Mouse (Mus musculus) left cerebral cortex, adult 8-10 months (tissue): ENCODE measurements at regions not wholly inside any gene's neighbourhood (a gene's known extent, or its start where the extent isn't known, plus 50 kb on each side); places are given as distances from the start of the nearest gene placed in this dataset.
"Not testable (repeated sequence)": the region's sequence is repeated elsewhere in the genome, so short reads cannot be mapped to it uniquely, and the experiment has no call there.

Source experiments
- DNase-seq, 2 experiments: peaks; one replicate each; pipeline ENCODE4 v3.0.0; 2022; ENCODE audit warnings: low spot score in 2 of 2

GRCm38 (mm10) chr3:34709553-34709952 is 59.3 kb downstream of the Sox2 start:
- no peak for DNase-seq

GRCm38 (mm10) chr3:34712137-34712536 is 61.9 kb downstream of the Sox2 start:
- not testable (repeated sequence) for DNase-seq

- DNase-seq, result no peak
Observed at GRCm38 (mm10) chr3:34722506-34722905, 72.3 kb downstream of the Sox2 start.

GRCm38 (mm10) chr3:34726955-34727354 is 76.8 kb downstream of the Sox2 start:
- DNase-seq, result no peak

- no peak for DNase-seq
Observed at GRCm38 (mm10) chr3:34728282-34728681, 78.1 kb downstream of the Sox2 start.

GRCm38 (mm10) chr3:34734966-34735365 is 84.8 kb downstream of the Sox2 start:
- no peak for DNase-seq

GRCm38 (mm10) chr3:34738001-34738400 is 87.8 kb downstream of the Sox2 start:
- no peak for DNase-seq

GRCm38 (mm10) chr3:34738938-34739337 is 88.7 kb downstream of the Sox2 start:
- no peak for DNase-seq

GRCm38 (mm10) chr3:34739693-34740092 is 89.5 kb downstream of the Sox2 start:
- DNase-seq, result no peak

- DNase-seq, result no peak
Observed at GRCm38 (mm10) chr3:34740110-34740509, 89.9 kb downstream of the Sox2 start.

- no peak for DNase-seq
Observed at GRCm38 (mm10) chr3:34745181-34745736, 95.1 kb downstream of the Sox2 start.

- no peak for DNase-seq
Observed at GRCm38 (mm10) chr3:34747499-34748093, 97.4 kb downstream of the Sox2 start.

- DNase-seq, result no peak
Observed at GRCm38 (mm10) chr3:34749989-34750388, 99.8 kb downstream of the Sox2 start.

- DNase-seq, result no peak
Observed at GRCm38 (mm10) chr3:34751551-34751950, 101.3 kb downstream of the Sox2 start.

GRCm38 (mm10) chr3:34753557-34753956 is 103.4 kb downstream of the Sox2 start:
- no peak for DNase-seq

- DNase-seq, result no peak
Observed at GRCm38 (mm10) chr3:34754781-34755180, 104.6 kb downstream of the Sox2 start.

- not testable (repeated sequence) for DNase-seq
Observed at GRCm38 (mm10) chr3:34755282-34755681, 105.1 kb downstream of the Sox2 start.

- DNase-seq, result no peak
Observed at GRCm38 (mm10) chr3:34756632-34757031, 106.4 kb downstream of the Sox2 start.

- no peak for DNase-seq
Observed at GRCm38 (mm10) chr3:34757130-34757529, 106.9 kb downstream of the Sox2 start.

- DNase-seq, result no peak
Observed at GRCm38 (mm10) chr3:34757813-34758510, 107.8 kb downstream of the Sox2 start.

GRCm38 (mm10) chr3:34759942-34760640 is 109.9 kb downstream of the Sox2 start:
- no peak for DNase-seq

- DNase-seq, result no peak
Observed at GRCm38 (mm10) chr3:34761162-34761769, 111.1 kb downstream of the Sox2 start.
